Mouse (Mus musculus) sigmoid colon, adult 10 weeks (tissue): ENCODE measurements around the gene Mrpl20. TPM values are rescaled to one million over a fixed set of nuclear protein-coding genes. Genes with fewer than 3 reads are reported as not detected.

Source experiments
- polyA plus RNA-seq: library from polyadenylated mRNA; stranded (reverse); fragments of 350-450 nt; fragmentation: Illumina TruSeq; extraction: RNeasy Lipid Tissue Mini Kit (QIAGEN cat#74804); gene quantifications from one replicate; pipeline ENCODE4 v1.2.3, GENCODE M21; 2014; ENCODE audit warnings: low read depth, low replicate concordance

Mrpl20 gene
- polyA plus RNA-seq: 39.1 TPM

GRCm38 (mm10) chr4:155802741-155803339 is at the start of gene Mrpl20:
TSS of gene Mrpl20 (plus strand) at chr4:155802878.

GRCm38 (mm10) chr4:155760613-155761355 is 41.9 kb upstream of the Mrpl20 start, which contains the start of gene Atad3a:
TSS of gene Atad3a (minus strand) at chr4:155761093.

GRCm38 (mm10) chr4:155774280-155774754 is 28.4 kb upstream of the Mrpl20 start, which contains the start of gene Vwa1:
TSS of gene Vwa1 (minus strand) at chr4:155774698.

GRCm38 (mm10) chr4:155785819-155786218 is 16.9 kb upstream of the Mrpl20 start, which contains the start of gene Tmem88b:
TSS of gene Tmem88b (minus strand) at chr4:155785874.

GRCm38 (mm10) chr4:155790021-155790489 is 12.6 kb upstream of the Mrpl20 start, which contains the start of gene Ankrd65:
TSS of gene Ankrd65 (plus strand) at chr4:155790439.

GRCm38 (mm10) chr4:155811929-155812664 is 9.4 kb downstream of the Mrpl20 start, which contains the start of gene Ccnl2:
TSS of gene Ccnl2 (plus strand) at chr4:155812489.

GRCm38 (mm10) chr4:155831205-155831766 is 28.6 kb downstream of the Mrpl20 start, which contains the start of gene Aurkaip1:
TSS of gene Aurkaip1 (plus strand) at chr4:155831272.

GRCm38 (mm10) chr4:155839483-155839910 is 36.8 kb downstream of the Mrpl20 start, which contains the start of gene Mxra8:
TSS of gene Mxra8 (plus strand) at chr4:155839680.

GRCm38 (mm10) chr4:155846871-155847578 is 44.3 kb downstream of the Mrpl20 start, which contains the start of gene Dvl1:
TSS of gene Dvl1 (plus strand) at chr4:155847402.

Other genes with a start within 250 kb of the Mrpl20 start
- gene Nadk, start 240.5 kb upstream of the Mrpl20 start, polyA plus RNA-seq: 60.5 TPM
- 12.6 TPM for gene Slc35e2, start 201.5 kb upstream of the Mrpl20 start, polyA plus RNA-seq
- gene Cdk11b, start 178.0 kb upstream of the Mrpl20 start, polyA plus RNA-seq: 70.4 TPM
- gene Gm10563, start 157.5 kb upstream of the Mrpl20 start, polyA plus RNA-seq: not detected
- 0.54 TPM for gene Mmp23, start 149.5 kb upstream of the Mrpl20 start, polyA plus RNA-seq
- 1.3 TPM for gene Mib2, start 133.7 kb upstream of the Mrpl20 start, polyA plus RNA-seq
- not detected for gene Fndc10, start 108.5 kb upstream of the Mrpl20 start, polyA plus RNA-seq
- 110 TPM for gene Ssu72, start 98.1 kb upstream of the Mrpl20 start, polyA plus RNA-seq
- gene Tmem240, start 68.1 kb upstream of the Mrpl20 start, polyA plus RNA-seq: not detected
- 5.1 TPM for gene Atad3a, start 41.8 kb upstream of the Mrpl20 start, polyA plus RNA-seq
- gene Vwa1, start 28.2 kb upstream of the Mrpl20 start, polyA plus RNA-seq: 0.63 TPM
- 0.98 TPM for gene Tmem88b, start 17.0 kb upstream of the Mrpl20 start, polyA plus RNA-seq
- not detected for gene Ankrd65, start 12.4 kb upstream of the Mrpl20 start, polyA plus RNA-seq
- 177 TPM for gene Ccnl2, start 9.6 kb downstream of the Mrpl20 start, polyA plus RNA-seq
- 4.8 TPM for gene Aurkaip1, start 28.4 kb downstream of the Mrpl20 start, polyA plus RNA-seq
- 52.4 TPM for gene Mxra8, start 36.8 kb downstream of the Mrpl20 start, polyA plus RNA-seq
- 1.5 TPM for gene Dvl1, start 44.5 kb downstream of the Mrpl20 start, polyA plus RNA-seq
- gene Tas1r3, start 60.5 kb downstream of the Mrpl20 start, polyA plus RNA-seq: 0.13 TPM
- gene Cptp, start 66.6 kb downstream of the Mrpl20 start, polyA plus RNA-seq: 7.8 TPM
- gene Ints11, start 66.7 kb downstream of the Mrpl20 start, polyA plus RNA-seq: 2.7 TPM
- gene Pusl1, start 88.9 kb downstream of the Mrpl20 start, polyA plus RNA-seq: 1.3 TPM
- gene Acap3, start 88.9 kb downstream of the Mrpl20 start, polyA plus RNA-seq: 0.47 TPM
- gene Ube2j2, start 141.0 kb downstream of the Mrpl20 start, polyA plus RNA-seq: 117 TPM
- gene C1qtnf12, start 159.4 kb downstream of the Mrpl20 start, polyA plus RNA-seq: 3.3 TPM
- gene B3galt6, start 189.8 kb downstream of the Mrpl20 start, polyA plus RNA-seq: 6.1 TPM
- 145 TPM for gene Sdf4, start 190.0 kb downstream of the Mrpl20 start, polyA plus RNA-seq
- gene Tnfrsf4, start 211.0 kb downstream of the Mrpl20 start, polyA plus RNA-seq: not detected
- not detected for gene Tnfrsf18, start 223.3 kb downstream of the Mrpl20 start, polyA plus RNA-seq